Mouse (Mus musculus) limb, embryonic 10.5 days (tissue): Measurements from ENCODE around the gene Serpina7. TPM values are rescaled to one million over a fixed set of nuclear protein-coding genes. Genes with fewer than 3 reads are reported as not detected.

Source experiments
- DNase-seq: peaks from one replicate; pipeline ENCODE4 v3.0.0-alpha.2; 2017; ENCODE audit warnings: low spot score
- H3K27ac ChIP-seq: fragments of 300-500 bp; sonication (generic); 2 replicates; pipeline ENCODE4 v1.5.1; 2016; ENCODE audit warnings: mild to moderate bottlenecking
- H3K27me3 ChIP-seq: fragments of 300-500 bp; sonication (generic); 2 replicates; pipeline ENCODE4 v1.6.1; 2016; ENCODE audit warnings: low read depth, mild to moderate bottlenecking; ENCODE audit not compliant: poor library complexity, severe bottlenecking
- H3K36me3 ChIP-seq: fragments of 300-500 bp; sonication (generic); 2 replicates; pipeline ENCODE4 v1.6.1; 2016; ENCODE audit warnings: mild to moderate bottlenecking, moderate library complexity
- H3K4me1 ChIP-seq: fragments of 300-500 bp; sonication (generic); 2 replicates; pipeline ENCODE4 v1.6.1; 2016
- H3K4me3 ChIP-seq: fragments of 300-500 bp; sonication (generic); 2 replicates; pipeline ENCODE4 v1.5.1; 2016; ENCODE audit warnings: mild to moderate bottlenecking, moderate library complexity
- H3K9me3 ChIP-seq: fragments of 300-500 bp; sonication (generic); replicated peaks from 2 replicates; pipeline ENCODE4 v1.6.1; 2016; ENCODE audit warnings: mild to moderate bottlenecking
- WGBS: fragments of 180-500 bp; shearing (Covaris S2); methylation state at CpG from one replicate; pipeline ENCODE4 v1.1.7; 2016; 5-methylcytosine and 5-hydroxymethylcytosine counted together
- polyA plus RNA-seq: library from polyadenylated mRNA; unstranded; fragments of >200 nt; fragmentation: Nextera tagmentation; extraction: Ambion mirVana; gene quantifications from 2 replicates; pipeline ENCODE4 v1.2.1, GENCODE M21; 2016

The Serpina7 gene
- polyA plus RNA-seq = 0.14 TPM in 1 of 2 replicates, not detected in the other

- H3K4me3 ChIP-seq = no peak within 1 kb of the TSS
- DNase-seq = no peak
- H3K27ac ChIP-seq = no peak within 1 kb of the TSS
- no peaks in the 10 kb centered on the region for H3K36me3 ChIP-seq
- H3K4me1 ChIP-seq = no peaks in the 10 kb centered on the region
- H3K27me3 ChIP-seq = peaks cover 29% of the 10 kb centered on the region
- no peaks in the 10 kb centered on the region for H3K9me3 ChIP-seq
Observed at GRCm38 (mm10) chrX:139085077-139085476, at the start of gene Serpina7. Gene Serpina7, minus strand, starts transcription at chrX:139085236.

GRCm38 (mm10) chrX:139134031-139134430 lies 49.0 kb upstream of the Serpina7 start:
- Histone ChIP-seq H3K36me3 (no peaks in the 10 kb centered on the region), H3K4me3 (no peak overlapping the region), H3K9me3 (no peaks in the 10 kb centered on the region), H3K27ac (no peak overlapping the region), H3K4me1 (no peaks in the 10 kb centered on the region), H3K27me3 (peaks cover 30% of the 10 kb centered on the region)
- no peak for DNase-seq
- WGBS = 59% methylated on average over 4 of the region's 4 CpGs

- DNase-seq = no peak
- no peak overlapping the region for H3K27ac ChIP-seq
- H3K36me3 ChIP-seq = no peaks in the 10 kb centered on the region
- no peaks in the 10 kb centered on the region for H3K4me1 ChIP-seq
- 81% methylated on average over 1 of the region's 1 CpGs for WGBS
- peaks cover 25% of the 10 kb centered on the region for H3K27me3 ChIP-seq
- H3K4me3 ChIP-seq = no peak overlapping the region
- no peaks in the 10 kb centered on the region for H3K9me3 ChIP-seq
Observed at GRCm38 (mm10) chrX:139097197-139097596, 12.2 kb upstream of the Serpina7 start.

GRCm38 (mm10) chrX:139085943-139086342 lies 907 bp upstream of the Serpina7 start, which contains the start of gene 4930513O06Rik:
Gene 4930513O06Rik, plus strand, starts transcription at chrX:139086243.
- no peak within 1 kb of the TSS for H3K27ac ChIP-seq
- DNase-seq = no peak

GRCm38 (mm10) chrX:139078493-139078892 lies 6.5 kb downstream of the Serpina7 start:
- WGBS = 95% methylated on average over 2 of the region's 2 CpGs
- Histone ChIP-seq H3K9me3 (no peaks in the 10 kb centered on the region), H3K27ac (no peak overlapping the region), H3K36me3 (no peaks in the 10 kb centered on the region), H3K27me3 (peaks cover 23% of the 10 kb centered on the region), H3K4me1 (no peaks in the 10 kb centered on the region), H3K4me3 (no peak overlapping the region)
- DNase-seq = no peak

More at GRCm38 (mm10) chrX:139085943-139086342, 907 bp upstream of the Serpina7 start, which contains the start of gene 4930513O06Rik:
- Histone ChIP-seq H3K9me3 (no peaks in the 10 kb centered on the region), H3K4me3 (no peak within 1 kb of the TSS), H3K27me3 (peaks cover 34% of the 10 kb centered on the region), H3K4me1 (no peaks in the 10 kb centered on the region), H3K36me3 (no peaks in the 10 kb centered on the region)
- 91% methylated on average over 1 of the region's 1 CpGs for WGBS

- no peak for DNase-seq
- H3K27me3 ChIP-seq = peaks cover 11% of the 10 kb centered on the region
- 84% methylated on average over 5 of the region's 5 CpGs for whole genome bisulfite sequencing
- no peaks in the 10 kb centered on the region for H3K4me1 ChIP-seq
- H3K4me3 ChIP-seq = no peak overlapping the region
- no peak overlapping the region for H3K27ac ChIP-seq
- H3K9me3 ChIP-seq = no peaks in the 10 kb centered on the region
- H3K36me3 ChIP-seq = no peaks in the 10 kb centered on the region
Observed at GRCm38 (mm10) chrX:139064078-139064477, 21.0 kb downstream of the Serpina7 start.

GRCm38 (mm10) chrX:139053149-139053548 lies 31.9 kb downstream of the Serpina7 start:
- H3K4me1 ChIP-seq = no peaks in the 10 kb centered on the region
- H3K4me3 ChIP-seq = no peak overlapping the region
- no peaks in the 10 kb centered on the region for H3K36me3 ChIP-seq
- 88% methylated on average over 1 of the region's 1 CpGs for WGBS
- peaks cover 36% of the 10 kb centered on the region for H3K27me3 ChIP-seq
- H3K9me3 ChIP-seq = no peaks in the 10 kb centered on the region
- no peak overlapping the region for H3K27ac ChIP-seq
- no peak for DNase-seq

GRCm38 (mm10) chrX:139051976-139052375 lies 33.1 kb downstream of the Serpina7 start:
- no peak for DNase-seq
- peaks cover 29% of the 10 kb centered on the region for H3K27me3 ChIP-seq
- H3K9me3 ChIP-seq = no peaks in the 10 kb centered on the region
- H3K4me3 ChIP-seq = no peak overlapping the region
- H3K27ac ChIP-seq = no peak overlapping the region
- no peaks in the 10 kb centered on the region for H3K4me1 ChIP-seq
- H3K36me3 ChIP-seq = no peaks in the 10 kb centered on the region
- 78% methylated on average over 1 of the region's 1 CpGs for WGBS

GRCm38 (mm10) chrX:139041148-139041547 lies 43.9 kb downstream of the Serpina7 start:
- 73% methylated on average over 1 of the region's 1 CpGs for WGBS
- no peak overlapping the region for H3K27ac ChIP-seq
- peaks cover 42% of the 10 kb centered on the region for H3K27me3 ChIP-seq
- no peaks in the 10 kb centered on the region for H3K4me1 ChIP-seq
- no peak overlapping the region for H3K4me3 ChIP-seq
- H3K9me3 ChIP-seq = no peaks in the 10 kb centered on the region
- no peak for DNase-seq
- H3K36me3 ChIP-seq = no peaks in the 10 kb centered on the region

GRCm38 (mm10) chrX:139039314-139039713 lies 45.7 kb downstream of the Serpina7 start:
- Histone ChIP-seq H3K4me1 (no peaks in the 10 kb centered on the region), H3K4me3 (no peak overlapping the region), H3K9me3 (no peaks in the 10 kb centered on the region), H3K36me3 (no peaks in the 10 kb centered on the region), H3K27me3 (peaks cover 45% of the 10 kb centered on the region), H3K27ac (no peak overlapping the region)
- WGBS = 79% methylated on average over 2 of the region's 2 CpGs
- no peak for DNase-seq

GRCm38 (mm10) chrX:139037666-139038065 lies 47.4 kb downstream of the Serpina7 start:
- Histone ChIP-seq H3K27ac (no peak overlapping the region), H3K27me3 (peaks cover 45% of the 10 kb centered on the region), H3K9me3 (no peaks in the 10 kb centered on the region), H3K4me3 (no peak overlapping the region), H3K36me3 (no peaks in the 10 kb centered on the region), H3K4me1 (no peaks in the 10 kb centered on the region)
- DNase-seq = no peak
- WGBS = 80% methylated on average over 1 of the region's 1 CpGs

Other genes starting within 250 kb of the Serpina7 start
- gene Nrk, start 170.8 kb downstream of the Serpina7 start, polyA plus RNA-seq = 9.3 and 16.1 TPM in 2 replicates
- not detected in 2 replicates for gene 4930513O06Rik, start 1.0 kb upstream of the Serpina7 start, polyA plus RNA-seq
- gene 4933428M09Rik, start 94.0 kb upstream of the Serpina7 start, polyA plus RNA-seq = 0.14 TPM in 1 of 2 replicates, not detected in the other
- gene Mum1l1, start 124.8 kb upstream of the Serpina7 start, polyA plus RNA-seq = 35.3 and 35.7 TPM in 2 replicates
- gene Trap1a, start 248.4 kb upstream of the Serpina7 start, polyA plus RNA-seq = not detected in 2 replicates